Mouse (Mus musculus) limb, embryonic 10.5 days (tissue): ENCODE data around the gene Cacna1g. TPM values are rescaled to one million over a fixed set of nuclear protein-coding genes. Genes with fewer than 3 reads are reported as not detected.

Source experiments
- DNase-seq: peaks from one replicate; pipeline ENCODE4 v3.0.0-alpha.2; 2017; ENCODE audit warnings: low spot score
- H3K27ac ChIP-seq: fragments of 300-500 bp; sonication (generic); 2 replicates; pipeline ENCODE4 v1.5.1; 2016; ENCODE audit warnings: mild to moderate bottlenecking
- H3K27me3 ChIP-seq: fragments of 300-500 bp; sonication (generic); 2 replicates; pipeline ENCODE4 v1.6.1; 2016; ENCODE audit warnings: low read depth, mild to moderate bottlenecking; ENCODE audit not compliant: poor library complexity, severe bottlenecking
- H3K36me3 ChIP-seq: fragments of 300-500 bp; sonication (generic); 2 replicates; pipeline ENCODE4 v1.6.1; 2016; ENCODE audit warnings: mild to moderate bottlenecking, moderate library complexity
- H3K4me1 ChIP-seq: fragments of 300-500 bp; sonication (generic); 2 replicates; pipeline ENCODE4 v1.6.1; 2016
- H3K4me3 ChIP-seq: fragments of 300-500 bp; sonication (generic); 2 replicates; pipeline ENCODE4 v1.5.1; 2016; ENCODE audit warnings: mild to moderate bottlenecking, moderate library complexity
- H3K9me3 ChIP-seq: fragments of 300-500 bp; sonication (generic); replicated peaks from 2 replicates; pipeline ENCODE4 v1.6.1; 2016; ENCODE audit warnings: mild to moderate bottlenecking
- WGBS: fragments of 180-500 bp; shearing (Covaris S2); methylation state at CpG from one replicate; pipeline ENCODE4 v1.1.7; 2016; 5-methylcytosine and 5-hydroxymethylcytosine counted together
- polyA plus RNA-seq: library from polyadenylated mRNA; unstranded; fragments of >200 nt; fragmentation: Nextera tagmentation; extraction: Ambion mirVana; gene quantifications from 2 replicates; pipeline ENCODE4 v1.2.1, GENCODE M21; 2016

Gene Cacna1g
- polyA plus RNA-seq, 1 experiment from 2014 or later = 21.4 TPM

DNA sequence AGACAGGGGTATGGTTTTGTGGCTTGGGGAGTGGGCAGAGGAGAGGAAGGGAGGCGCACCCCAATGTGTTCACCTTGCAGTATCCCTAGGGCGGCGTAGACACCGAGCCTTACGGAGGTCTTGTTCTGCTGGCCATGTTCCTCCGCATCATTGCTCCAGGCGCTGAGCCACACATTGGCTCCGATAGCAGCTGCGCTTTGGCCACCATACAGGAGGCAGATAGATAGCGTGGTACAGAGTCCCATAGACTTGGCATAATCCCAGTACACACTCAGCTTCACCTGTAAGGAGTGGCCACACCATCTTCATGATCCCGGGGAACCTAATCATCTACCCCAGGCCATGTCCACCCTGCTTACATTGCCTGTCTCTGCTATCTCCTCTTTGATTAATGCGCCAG, 114.8 kb downstream of the Cacna1g start:
- Histone ChIP-seq H3K4me3 (no peak overlapping the region), H3K36me3 (no peaks in the 10 kb centered on the region), H3K27me3 (0 out of 2 replicates have a peak, but pooled peaks cover 4% of the 10 kb centered on the region), H3K27ac (no peak overlapping the region), H3K9me3 (no peaks in the 10 kb centered on the region), H3K4me1 (no peaks in the 10 kb centered on the region)
- DNase-seq = no peak
- 96% methylated on average over 12 of the region's 12 CpGs for WGBS

Other genes with a start within 250 kb of the Cacna1g start
- 1.6 and 7.9 TPM in 2 replicates for gene Wfikkn2, start 228.2 kb downstream of the Cacna1g start, polyA plus RNA-seq
- gene Gm21885, start 192.3 kb downstream of the Cacna1g start, polyA plus RNA-seq = not detected in 2 replicates
- gene Luc7l3, start 152.2 kb downstream of the Cacna1g start, polyA plus RNA-seq = 89.9 and 107 TPM in 2 replicates
- gene Ankrd40, start 146.2 kb downstream of the Cacna1g start, polyA plus RNA-seq = 18.1 and 21.3 TPM in 2 replicates
- 0.59 and 0.88 TPM in 2 replicates for gene Abcc3, start 81.2 kb downstream of the Cacna1g start, polyA plus RNA-seq
- gene Spata20, start 12.0 kb upstream of the Cacna1g start, polyA plus RNA-seq = 0.05 TPM in 1 of 2 replicates, not detected in the other
- 3.0 and 3.6 TPM in 2 replicates for gene Epn3, start 25.8 kb upstream of the Cacna1g start, polyA plus RNA-seq
- gene Mycbpap, start 47.5 kb upstream of the Cacna1g start, polyA plus RNA-seq = 2.7 and 5.0 TPM in 2 replicates
- gene Rsad1, start 75.1 kb upstream of the Cacna1g start, polyA plus RNA-seq = 3.0 and 4.5 TPM in 2 replicates
- gene Chad, start 90.8 kb upstream of the Cacna1g start, polyA plus RNA-seq = 0.11 and 0.30 TPM in 2 replicates
- gene Acsf2, start 127.7 kb upstream of the Cacna1g start, polyA plus RNA-seq = 4.1 and 5.6 TPM in 2 replicates
- gene Lrrc59, start 155.6 kb upstream of the Cacna1g start, polyA plus RNA-seq = 274 and 301 TPM in 2 replicates
- 141 and 147 TPM in 2 replicates for gene Mrpl27, start 179.6 kb upstream of the Cacna1g start, polyA plus RNA-seq
- gene Eme1, start 179.8 kb upstream of the Cacna1g start, polyA plus RNA-seq = 60.1 and 62.2 TPM in 2 replicates
- 17.8 and 21.0 TPM in 2 replicates for gene Xylt2, start 203.3 kb upstream of the Cacna1g start, polyA plus RNA-seq
- gene Gm11541, start 230.3 kb upstream of the Cacna1g start, polyA plus RNA-seq = not detected in 2 replicates